Mouse (Mus musculus): ENCODE measurements around the gene Tpi1. TPM values are rescaled to one million over a fixed set of nuclear protein-coding genes. Genes with fewer than 3 reads are reported as not detected.

The Tpi1 gene
- polyA plus RNA-seq, 1 experiment: not detected

GRCm38 (mm10) chr6:124822049-124822448 is 8.0 kb upstream of the Tpi1 start:
- Histone ChIP-seq H3K4me1 (ENCODE audit: control insufficient read depth, insufficient read depth, low read length) (0 out of 2 replicates have a peak, but pooled peaks cover 4% of the 10 kb centered on the region), H3K4me3 (ENCODE audit: insufficient read depth, low read depth, low read length) (no peak overlapping the region), H3K27ac (ENCODE audit: insufficient read depth, low read depth, low read length) (no peak overlapping the region)
- WGBS: 94% methylated on average over 4 of the region's 4 CpGs
- TF ChIP-seq POLR2A (IDR thresholded peaks at IDR 0.05; ENCODE audit: insufficient read depth, low read depth, low read length): no peak
- no peak for TF ChIP-seq CTCF (IDR thresholded peaks at IDR 0.05; ENCODE audit: insufficient read depth, low read depth, low read length)

- TF ChIP-seq CTCF (IDR thresholded peaks at IDR 0.05; ENCODE audit: insufficient read depth, low read depth, low read length): no peak
- no peak for TF ChIP-seq POLR2A (IDR thresholded peaks at IDR 0.05; ENCODE audit: insufficient read depth, low read depth, low read length)
- Histone ChIP-seq H3K4me3 (ENCODE audit: insufficient read depth, low read depth, low read length) (no peak overlapping the region), H3K27ac (ENCODE audit: insufficient read depth, low read depth, low read length) (no peak overlapping the region), H3K4me1 (ENCODE audit: control insufficient read depth, insufficient read depth, low read length) (0 out of 2 replicates have a peak, but pooled peaks cover 4% of the 10 kb centered on the region)
- 94% methylated on average over 5 of the region's 5 CpGs for WGBS
Observed at GRCm38 (mm10) chr6:124820891-124821290, 6.8 kb upstream of the Tpi1 start.

DNA sequence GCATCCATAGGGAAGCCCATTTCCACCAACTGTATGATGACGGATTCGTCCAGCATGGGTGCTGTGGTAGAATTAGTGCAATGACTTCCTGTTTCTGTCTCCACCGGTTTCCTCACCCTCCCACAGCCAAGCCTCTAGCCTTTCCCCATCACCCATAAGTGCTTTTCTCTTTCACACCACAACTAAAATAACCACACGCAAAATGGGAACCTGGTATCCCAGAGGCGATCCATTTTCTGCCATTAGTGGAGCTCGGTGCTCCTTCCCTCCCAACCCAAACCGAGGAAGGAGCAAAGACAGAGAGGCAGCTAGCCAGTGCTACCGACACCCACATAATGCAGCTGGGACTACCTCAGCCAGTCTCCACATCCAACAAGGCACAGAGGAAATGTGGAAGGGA is 3.9 kb upstream of the Tpi1 start:
- Histone ChIP-seq H3K27ac (ENCODE audit: insufficient read depth, low read depth, low read length) (no peak overlapping the region), H3K4me1 (ENCODE audit: control insufficient read depth, insufficient read depth, low read length) (peaks cover 14% of the 10 kb centered on the region)
- WGBS: 74% methylated on average over 8 of the region's 8 CpGs

DNA sequence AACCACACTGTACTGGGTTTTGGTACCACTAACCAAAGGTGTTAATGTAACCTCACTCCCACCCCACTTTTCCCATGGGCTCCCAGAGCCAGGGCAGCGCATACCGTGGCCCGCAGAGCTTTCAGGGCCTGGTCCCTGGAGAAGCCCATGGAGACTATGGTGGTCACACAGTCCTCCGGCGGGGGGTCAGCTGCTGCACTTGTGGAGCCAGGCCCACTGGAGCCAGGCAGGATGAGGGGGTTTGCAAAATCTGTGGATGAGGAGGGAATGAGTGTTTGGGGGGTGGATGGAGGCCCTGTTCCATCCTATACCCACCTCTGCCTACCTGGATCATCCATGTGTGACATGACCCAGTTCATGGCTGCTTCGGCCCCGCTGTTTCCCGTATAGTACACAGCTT is 3.5 kb upstream of the Tpi1 start:
- H3K27ac ChIP-seq (ENCODE audit: insufficient read depth, low read depth, low read length): no peak overlapping the region
- TF ChIP-seq CTCF (IDR thresholded peaks at IDR 0.05; ENCODE audit: insufficient read depth, low read depth, low read length) (no peak), POLR2A (IDR thresholded peaks at IDR 0.05; ENCODE audit: insufficient read depth, low read depth, low read length) (no peak)
- WGBS: 95% methylated on average over 8 of the region's 8 CpGs
- H3K4me1 ChIP-seq (ENCODE audit: control insufficient read depth, insufficient read depth, low read length): peaks cover 18% of the 10 kb centered on the region
- H3K4me3 ChIP-seq (ENCODE audit: insufficient read depth, low read depth, low read length): no peak overlapping the region

More for the DNA sequence above, 3.9 kb upstream of the Tpi1 start:
- no peak overlapping the region for H3K4me3 ChIP-seq (ENCODE audit: insufficient read depth, low read depth, low read length)
- no peak for TF ChIP-seq CTCF (IDR thresholded peaks at IDR 0.05; ENCODE audit: insufficient read depth, low read depth, low read length)

DNA sequence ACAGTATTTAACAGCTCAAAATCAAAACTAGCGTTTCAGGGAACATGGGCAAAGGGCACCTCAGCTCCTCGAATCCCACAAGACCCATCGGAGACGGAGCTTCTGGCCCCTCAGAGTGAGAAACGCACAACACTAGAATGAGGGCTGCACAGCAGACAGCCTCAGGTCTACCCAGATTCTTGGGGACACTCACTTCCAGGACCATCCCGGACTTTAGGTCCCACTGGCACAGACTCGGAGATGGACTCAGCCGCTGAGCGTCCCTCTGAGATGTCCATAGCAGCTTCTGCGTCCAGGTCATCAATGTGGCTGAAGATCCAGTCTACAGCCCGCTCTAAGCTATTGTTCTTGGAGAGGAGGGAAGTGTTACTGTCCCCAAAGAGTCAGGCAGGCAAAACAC is 3.0 kb upstream of the Tpi1 start:
- Histone ChIP-seq H3K4me1 (ENCODE audit: control insufficient read depth, insufficient read depth, low read length) (peaks cover 22% of the 10 kb centered on the region), H3K4me3 (ENCODE audit: insufficient read depth, low read depth, low read length) (no peak overlapping the region), H3K27ac (ENCODE audit: insufficient read depth, low read depth, low read length) (no peak overlapping the region)
- WGBS: 95% methylated on average over 11 of the region's 11 CpGs
- TF ChIP-seq CTCF (IDR thresholded peaks at IDR 0.05; ENCODE audit: insufficient read depth, low read depth, low read length): no peak
- no peak for TF ChIP-seq POLR2A (IDR thresholded peaks at IDR 0.05; ENCODE audit: insufficient read depth, low read depth, low read length)

DNA sequence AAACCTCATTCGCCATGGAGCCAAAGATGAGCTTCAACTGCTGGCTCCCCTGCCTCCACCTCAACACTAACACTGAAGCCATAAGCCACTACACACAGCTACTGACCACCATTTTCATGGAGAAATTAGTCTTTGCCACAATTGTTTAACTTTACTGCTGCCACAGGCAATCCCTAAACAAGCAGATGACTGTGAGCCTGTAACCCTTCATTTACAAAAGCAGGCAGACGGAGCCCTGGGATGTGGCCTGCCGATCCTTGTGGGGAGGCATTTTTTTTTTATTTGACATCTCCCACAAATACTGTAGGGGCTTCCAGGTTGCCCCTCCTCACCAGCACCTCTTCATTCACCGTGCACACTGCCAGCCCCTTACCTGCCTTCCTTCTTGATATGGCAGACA is 2.5 kb upstream of the Tpi1 start:
- 86% methylated on average over 4 of the region's 4 CpGs for WGBS

DNA sequence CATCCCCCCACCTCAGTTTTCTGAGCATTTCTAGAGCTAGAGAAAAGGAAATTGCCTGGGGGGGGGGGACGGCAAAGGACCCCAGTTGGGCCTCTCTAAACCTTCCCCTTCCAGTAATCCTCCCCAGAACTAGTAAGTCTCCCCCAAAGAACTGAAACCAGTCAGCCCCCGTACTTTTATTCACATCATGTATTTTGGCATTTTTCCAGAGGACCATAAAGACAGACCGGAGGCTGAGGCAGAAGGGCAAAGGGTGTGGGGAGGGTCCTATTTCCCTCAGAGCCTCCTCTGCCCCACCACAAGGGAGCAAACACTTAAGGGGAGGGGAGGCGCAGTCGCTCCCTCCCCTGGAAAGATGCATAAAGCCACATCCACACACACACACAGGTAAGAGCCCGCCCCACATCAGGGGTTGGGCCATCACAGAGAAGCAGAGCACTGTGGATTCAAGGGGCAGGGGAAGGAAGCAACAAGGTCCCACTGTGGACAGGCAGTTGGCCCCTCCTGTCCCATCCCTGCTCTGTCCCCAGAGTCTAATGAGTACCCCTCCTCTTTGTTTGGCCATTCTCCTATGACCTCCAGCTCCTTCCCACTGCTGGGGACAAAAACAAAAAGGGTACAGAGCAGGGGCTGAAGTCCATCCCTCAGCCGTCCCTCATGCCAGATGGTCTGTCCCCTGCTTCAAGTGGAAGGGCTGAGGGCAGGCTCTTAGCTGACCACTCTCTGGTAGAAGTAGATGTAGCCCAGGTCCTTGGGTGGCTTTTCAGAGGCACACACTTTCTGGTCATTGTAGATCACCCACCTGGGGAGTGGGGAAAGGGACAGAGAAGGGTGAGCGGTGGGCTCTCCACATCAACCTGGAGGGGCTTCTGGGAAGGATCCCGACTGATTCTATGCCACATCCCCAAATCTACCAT is 1.0 kb upstream of the Tpi1 start:
- WGBS: 70% methylated on average over 9 of the region's 9 CpGs
- no peak overlapping the region for H3K27ac ChIP-seq (ENCODE audit: insufficient read depth, low read depth, low read length)
- H3K4me3 ChIP-seq (ENCODE audit: insufficient read depth, low read depth, low read length): no peak overlapping the region
- no peak for TF ChIP-seq CTCF (IDR thresholded peaks at IDR 0.05; ENCODE audit: insufficient read depth, low read depth, low read length)
- TF ChIP-seq POLR2A (IDR thresholded peaks at IDR 0.05; ENCODE audit: insufficient read depth, low read depth, low read length): no peak
- H3K4me1 ChIP-seq (ENCODE audit: control insufficient read depth, insufficient read depth, low read length): peaks cover 30% of the 10 kb centered on the region

More for the DNA sequence above, 2.5 kb upstream of the Tpi1 start:
- Histone ChIP-seq H3K27ac (ENCODE audit: insufficient read depth, low read depth, low read length) (no peak overlapping the region), H3K4me3 (ENCODE audit: insufficient read depth, low read depth, low read length) (no peak overlapping the region), H3K4me1 (ENCODE audit: control insufficient read depth, insufficient read depth, low read length) (peaks cover 28% of the 10 kb centered on the region)
- no peak for TF ChIP-seq CTCF (IDR thresholded peaks at IDR 0.05; ENCODE audit: insufficient read depth, low read depth, low read length)

- Histone ChIP-seq H3K4me1 (ENCODE audit: control insufficient read depth, insufficient read depth, low read length) (peaks cover 37% of the 10 kb centered on the region), H3K4me3 (ENCODE audit: insufficient read depth, low read depth, low read length) (peak overlapping the region; percentile 66), H3K27ac (ENCODE audit: insufficient read depth, low read depth, low read length) (no peak overlapping the region)
- TF ChIP-seq CTCF (IDR thresholded peaks at IDR 0.05; ENCODE audit: insufficient read depth, low read depth, low read length) (no peak), POLR2A (IDR thresholded peaks at IDR 0.05; ENCODE audit: insufficient read depth, low read depth, low read length) (no peak)
- 18% methylated on average over 8 of the region's 8 CpGs for WGBS
Observed at GRCm38 (mm10) chr6:124814448-124814847, 352 bp upstream of the Tpi1 start.

- TF ChIP-seq CTCF (IDR thresholded peaks at IDR 0.05; ENCODE audit: insufficient read depth, low read depth, low read length) (no peak), POLR2A (IDR thresholded peaks at IDR 0.05; ENCODE audit: insufficient read depth, low read depth, low read length) (peak; percentile 9; the same call in 1 of the 2 replicates)
- WGBS: under 1% methylated on average over 18 of the region's 18 CpGs
- Histone ChIP-seq H3K4me1 (ENCODE audit: control insufficient read depth, insufficient read depth, low read length) (peaks cover 45% of the 10 kb centered on the region), H3K27ac (ENCODE audit: insufficient read depth, low read depth, low read length) (peak overlapping the region; percentile 68), H3K4me3 (ENCODE audit: insufficient read depth, low read depth, low read length) (peak overlapping the region; percentile 66)
Observed at GRCm38 (mm10) chr6:124813496-124813895, 600 bp downstream of the Tpi1 start.

Measured in olfactory bulb, adult 2 months (tissue).